8 mouse cellular contexts compared by ENCODE assay signal in genomic region chr16:33581661-33582099, GRCm38 (mm10).
A peak's percentile ranks its signal among the peaks of the same experiment; 100 is the strongest.
DNase-seq lines count a peak whose midpoint lies in the region; ATAC-seq lines count a peak whose summit lies in the region.

No protein-coding gene starts in this region.

- H3K4me1 ChIP-seq in midbrain, embryonic 11.5 days (ENCODE audit: control insufficient read depth, insufficient read depth, low read length): peaks cover 27% of the 10 kb centered on the region
- peaks cover 20% of the 10 kb centered on the region for H3K4me1 ChIP-seq in midbrain, embryonic 14.5 days (ENCODE audit: control insufficient read depth, insufficient read depth, low read length)
- peaks cover 83% of the 10 kb centered on the region for H3K4me1 ChIP-seq in heart, embryonic 12.5 days (replicated peaks)
- H3K4me1 ChIP-seq in stomach, embryonic 14.5 days (ENCODE audit: control insufficient read depth, insufficient read depth, low read length): peaks cover 46% of the 10 kb centered on the region

- peak overlapping the region; percentile 16; the same call in 1 of the 2 replicates for H3K27ac ChIP-seq in midbrain, embryonic 11.5 days (ENCODE audit: low read depth, low read length)
- H3K27ac ChIP-seq in midbrain, embryonic 14.5 days (replicated peaks; ENCODE audit: low read depth, low read length): no peak overlapping the region
- peak overlapping the region; percentile 80 for H3K27ac ChIP-seq in heart, embryonic 12.5 days (ENCODE audit: poor library complexity, severe bottlenecking)
- peak overlapping the region; percentile 52; the same call in 1 of the 2 replicates for H3K27ac ChIP-seq in stomach, embryonic 14.5 days (ENCODE audit: low read length)

- H3K4me2 ChIP-seq in midbrain, embryonic 11.5 days: no peak overlapping the region
- H3K4me2 ChIP-seq in midbrain, embryonic 14.5 days (ENCODE audit: low read length): no peak overlapping the region
- no peak overlapping the region for H3K4me2 ChIP-seq in heart, embryonic 12.5 days
- no peak overlapping the region for H3K4me2 ChIP-seq in stomach, embryonic 14.5 days (replicated peaks; ENCODE audit: low read depth, low read length)

- WGBS in midbrain, embryonic 11.5 days: 55% methylated on average over 4 of the region's 4 CpGs
- 71% methylated on average over 4 of the region's 4 CpGs for WGBS in midbrain, embryonic 14.5 days
- 24% methylated on average over 3 of the region's 4 CpGs for WGBS in heart, embryonic 12.5 days
- 39% methylated on average over 4 of the region's 4 CpGs for WGBS in stomach, embryonic 14.5 days

- no peak for DNase-seq in midbrain, embryonic 11.5 days (ENCODE audit: low spot score, missing footprints)
- no peak for DNase-seq in midbrain, embryonic 14.5 days
- DNase-seq in kidney, postnatal 14 days: peak; percentile 71
- DNase-seq in layer of hippocampus, postnatal 10 days (ENCODE audit: low spot score in 2 of 2): no peak
- no peak for DNase-seq in left cerebral cortex, adult 11 months (ENCODE audit: low spot score)
- DNase-seq in cerebellum, adult 18-20 months: no peak

- H3K27me3 ChIP-seq in midbrain, embryonic 11.5 days (ENCODE audit: control insufficient read depth, insufficient read depth, low read length): no peaks in the 10 kb centered on the region
- H3K27me3 ChIP-seq in midbrain, embryonic 14.5 days (ENCODE audit: control insufficient read depth, insufficient read depth, low read length): no peaks in the 10 kb centered on the region
- H3K27me3 ChIP-seq in heart, embryonic 12.5 days (replicated peaks): no peaks in the 10 kb centered on the region
- no peaks in the 10 kb centered on the region for H3K27me3 ChIP-seq in stomach, embryonic 14.5 days (ENCODE audit: control insufficient read depth, insufficient read depth, low read length)

- H3K4me3 ChIP-seq in midbrain, embryonic 11.5 days (ENCODE audit: low read depth, low read length): no peak overlapping the region
- no peak overlapping the region for H3K4me3 ChIP-seq in midbrain, embryonic 14.5 days (replicated peaks; ENCODE audit: low read depth, low read length)
- H3K4me3 ChIP-seq in heart, embryonic 12.5 days: no peak overlapping the region
- H3K4me3 ChIP-seq in stomach, embryonic 14.5 days (ENCODE audit: low read depth, low read length): no peak overlapping the region

- no peak for ATAC-seq in midbrain, embryonic 11.5 days (ENCODE audit: low FRiP score)
- ATAC-seq in midbrain, embryonic 14.5 days (ENCODE audit: low FRiP score, low TSS enrichment): no peak
- peak; percentile 16; the same call in 1 of the 2 replicates for ATAC-seq in heart, embryonic 12.5 days (ENCODE audit: insufficient number of reproducible peaks, low FRiP score)
- no peak for ATAC-seq in stomach, embryonic 14.5 days (ENCODE audit: insufficient number of reproducible peaks, insufficient read depth, low FRiP score, low read depth)

- no peak overlapping the region for H3K9ac ChIP-seq in midbrain, embryonic 11.5 days (ENCODE audit: low read length)
- H3K9ac ChIP-seq in midbrain, embryonic 14.5 days (replicated peaks; ENCODE audit: low read length): no peak overlapping the region
- no peak overlapping the region for H3K9ac ChIP-seq in heart, embryonic 12.5 days
- no peak overlapping the region for H3K9ac ChIP-seq in stomach, embryonic 14.5 days (replicated peaks; ENCODE audit: low read depth, low read length)

- H3K9me3 ChIP-seq in midbrain, embryonic 11.5 days (ENCODE audit: control insufficient read depth, low read length): no peaks in the 10 kb centered on the region
- H3K9me3 ChIP-seq in midbrain, embryonic 14.5 days (ENCODE audit: control insufficient read depth, low read length): no peaks in the 10 kb centered on the region
- no peaks in the 10 kb centered on the region for H3K9me3 ChIP-seq in heart, embryonic 12.5 days (replicated peaks)
- no peaks in the 10 kb centered on the region for H3K9me3 ChIP-seq in stomach, embryonic 14.5 days (ENCODE audit: control insufficient read depth, low read depth, low read length)

- H3K36me3 ChIP-seq in midbrain, embryonic 11.5 days (ENCODE audit: control insufficient read depth, insufficient read depth, low read length): no peaks in the 10 kb centered on the region
- no peaks in the 10 kb centered on the region for H3K36me3 ChIP-seq in midbrain, embryonic 14.5 days (ENCODE audit: control insufficient read depth, insufficient read depth, low read length)
- no peaks in the 10 kb centered on the region for H3K36me3 ChIP-seq in heart, embryonic 12.5 days
- no peaks in the 10 kb centered on the region for H3K36me3 ChIP-seq in stomach, embryonic 14.5 days (ENCODE audit: control insufficient read depth, insufficient read depth, low read length)
